Mouse (Mus musculus) ES-Bruce4 (cell line): ENCODE data around the gene Dcun1d1.

Experiments
- CTCF ChIP-seq: IDR thresholded peaks from one replicate; pipeline ENCODE4 v1.8.1; 2011; ENCODE audit warnings: low read depth, low read length
- POLR2A ChIP-seq: IDR thresholded peaks from one replicate; pipeline ENCODE4 v1.8.1; 2011; ENCODE audit warnings: low read length; ENCODE audit not compliant: insufficient read depth

GRCm38 (mm10) chr3:35963401-35963800 is 26.2 kb upstream of the Dcun1d1 start:
- TF ChIP-seq CTCF = no peak
- TF ChIP-seq POLR2A = no peak
